In the genomic region with DNA sequence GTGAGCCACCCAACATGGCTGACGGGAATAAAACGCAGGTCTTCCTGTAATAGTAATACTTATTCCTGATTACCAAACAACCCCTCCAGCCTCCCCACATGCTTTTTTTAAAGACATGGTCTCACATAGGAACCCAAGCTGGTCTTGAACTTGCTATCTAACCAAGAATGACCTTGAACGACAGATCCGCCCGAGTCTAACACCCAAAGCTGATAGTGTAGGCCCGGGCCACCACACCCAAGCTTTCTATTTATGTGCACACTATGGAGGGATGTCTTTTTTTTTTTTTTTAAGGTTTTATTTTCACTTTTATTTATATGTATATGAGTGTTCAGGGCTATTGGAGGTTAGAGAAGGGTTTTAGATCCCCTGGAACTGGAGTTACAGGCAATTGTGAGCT, we compare ENCODE assay signal across 14 mouse cellular contexts.
"Had no signal": no experiment of that assay in that cellular context is flagged by ENCODE, and none has a peak within 500 bp of the region (broad histone marks: within the 10 kb centered on the region; RNA-seq: fewer than 3 reads in every experiment).

No protein-coding gene starts in this region.

- H3K27me3 ChIP-seq: midbrain, embryonic 13.5 days; midbrain, embryonic 15.5 days; neural tube, embryonic 12.5 days; stomach, embryonic 15.5 days had no signal

- H3K4me1 ChIP-seq: midbrain, embryonic 13.5 days; midbrain, embryonic 15.5 days; neural tube, embryonic 12.5 days; stomach, embryonic 15.5 days had no signal

- H3K4me3 ChIP-seq: midbrain, embryonic 13.5 days; midbrain, embryonic 15.5 days; neural tube, embryonic 12.5 days; stomach, embryonic 15.5 days had no signal

- H3K9me3 ChIP-seq: midbrain, embryonic 13.5 days; midbrain, embryonic 15.5 days; neural tube, embryonic 12.5 days; stomach, embryonic 15.5 days had no signal

- H3K4me2 ChIP-seq: lung, embryonic 14.5 days; midbrain, embryonic 11.5 days; midbrain, embryonic 13.5 days; midbrain, embryonic 15.5 days; neural tube, embryonic 12.5 days; stomach, embryonic 15.5 days had no signal

- H3K9ac ChIP-seq: lung, embryonic 14.5 days; midbrain, embryonic 13.5 days; midbrain, embryonic 15.5 days; neural tube, embryonic 12.5 days; stomach, embryonic 15.5 days had no signal

- DNase-seq: lung, adult 18-20 months; lung, embryonic 14.5 days; lung, postnatal 10 days; lung, postnatal 4 days; right cerebral cortex, postnatal 14 days; thymus, adult 2 months; thymus, postnatal 25 days; thymus, postnatal 4 days had no signal

- ATAC-seq: midbrain, embryonic 13.5 days; midbrain, embryonic 15.5 days had no signal

- H3K27ac ChIP-seq: midbrain, embryonic 13.5 days; midbrain, embryonic 15.5 days; neural tube, embryonic 12.5 days; stomach, embryonic 15.5 days; stomach, postnatal 0 days had no signal
